Mouse (Mus musculus): Measurements from ENCODE around the gene Nxn. TPM values are rescaled to one million over a fixed set of nuclear protein-coding genes. Genes with fewer than 3 reads are reported as not detected.

Nxn gene
- polyA plus RNA-seq, 1 experiment from 2014 or later, result 23.2 TPM

- Histone ChIP-seq H3K36me3 (peaks cover 3% of the 10 kb centered on the region), H3K4me2 (no peak overlapping the region), H3K4me1 (peaks cover 68% of the 10 kb centered on the region), H3K4me3 (no peak overlapping the region), H3K27ac (replicated peaks) (no peak overlapping the region), H3K9me3 (no peaks in the 10 kb centered on the region), H3K27me3 (replicated peaks) (no peaks in the 10 kb centered on the region), H3K9ac (no peak overlapping the region)
- ATAC-seq (ENCODE audit: extremely low read depth, insufficient number of reproducible peaks, low FRiP score, low TSS enrichment), result no peak
- 52% methylated on average over 4 of the region's 4 CpGs for WGBS
These were observed 37.5 kb downstream of the Nxn start for GRCm38 (mm10) chr11:76361422-76361821.

- H3K27ac ChIP-seq (replicated peaks), result 0 out of 2 replicates have a peak overlapping the region, but pooled peaks have one; percentile 32
- WGBS, result 78% methylated on average over 6 of the region's 6 CpGs
- H3K9me3 ChIP-seq, result no peaks in the 10 kb centered on the region
- no peak overlapping the region for H3K4me3 ChIP-seq
- H3K36me3 ChIP-seq, result no peaks in the 10 kb centered on the region
- no peak overlapping the region for H3K9ac ChIP-seq
- no peaks in the 10 kb centered on the region for H3K27me3 ChIP-seq (replicated peaks)
- H3K4me2 ChIP-seq, result no peak overlapping the region
- H3K4me1 ChIP-seq, result peaks cover 77% of the 10 kb centered on the region
- no peak for ATAC-seq (ENCODE audit: extremely low read depth, insufficient number of reproducible peaks, low FRiP score, low TSS enrichment)
These were observed 38.7 kb downstream of the Nxn start for GRCm38 (mm10) chr11:76360255-76360654.

- H3K36me3 ChIP-seq, result no peaks in the 10 kb centered on the region; the same call in 1 of the 2 replicates
- no peak for ATAC-seq (ENCODE audit: extremely low read depth, insufficient number of reproducible peaks, low FRiP score, low TSS enrichment)
- H3K27me3 ChIP-seq (replicated peaks), result no peaks in the 10 kb centered on the region
- H3K4me3 ChIP-seq, result no peak overlapping the region
- H3K9ac ChIP-seq, result peak overlapping the region; percentile 44; the same call in 1 of the 2 replicates
- 56% methylated on average over 14 of the region's 14 CpGs for WGBS
- H3K9me3 ChIP-seq, result no peaks in the 10 kb centered on the region
- H3K4me2 ChIP-seq, result 0 out of 2 replicates have a peak overlapping the region, but pooled peaks have one; percentile 25
- peak overlapping the region; percentile 70 for H3K27ac ChIP-seq (replicated peaks)
- peaks cover 74% of the 10 kb centered on the region for H3K4me1 ChIP-seq
These were observed 40.2 kb downstream of the Nxn start for GRCm38 (mm10) chr11:76358628-76359320.

GRCm38 (mm10) chr11:76357464-76357863 lies 41.5 kb downstream of the Nxn start:
- no peak for ATAC-seq (ENCODE audit: extremely low read depth, insufficient number of reproducible peaks, low FRiP score, low TSS enrichment)
- H3K27me3 ChIP-seq (replicated peaks), result no peaks in the 10 kb centered on the region
- 47% methylated on average over 12 of the region's 12 CpGs for WGBS
- no peaks in the 10 kb centered on the region for H3K9me3 ChIP-seq
- H3K4me1 ChIP-seq, result peaks cover 71% of the 10 kb centered on the region
- H3K27ac ChIP-seq (replicated peaks), result peak overlapping the region; percentile 70; the same call in 1 of the 2 replicates
- no peak overlapping the region for H3K4me2 ChIP-seq
- H3K4me3 ChIP-seq, result no peak overlapping the region
- no peaks in the 10 kb centered on the region; the same call in 1 of the 2 replicates for H3K36me3 ChIP-seq
- no peak overlapping the region for H3K9ac ChIP-seq

- Histone ChIP-seq H3K27me3 (replicated peaks) (no peaks in the 10 kb centered on the region), H3K9ac (no peak overlapping the region), H3K4me2 (no peak overlapping the region), H3K9me3 (no peaks in the 10 kb centered on the region), H3K4me3 (no peak overlapping the region), H3K27ac (replicated peaks) (no peak overlapping the region), H3K4me1 (peaks cover 71% of the 10 kb centered on the region), H3K36me3 (no peaks in the 10 kb centered on the region; the same call in 1 of the 2 replicates)
- ATAC-seq (ENCODE audit: extremely low read depth, insufficient number of reproducible peaks, low FRiP score, low TSS enrichment), result no peak
- 83% methylated on average over 11 of the region's 11 CpGs for WGBS
These were observed 42.8 kb downstream of the Nxn start for GRCm38 (mm10) chr11:76356091-76356490.

GRCm38 (mm10) chr11:76355425-76355824 lies 43.5 kb downstream of the Nxn start:
- WGBS, result 40% methylated on average over 6 of the region's 6 CpGs
- H3K9me3 ChIP-seq, result no peaks in the 10 kb centered on the region
- H3K4me3 ChIP-seq, result no peak overlapping the region
- H3K36me3 ChIP-seq, result no peaks in the 10 kb centered on the region; the same call in 1 of the 2 replicates
- no peak overlapping the region for H3K4me2 ChIP-seq
- 0 out of 2 replicates have a peak overlapping the region, but pooled peaks have one; percentile 13 for H3K9ac ChIP-seq
- no peak for ATAC-seq (ENCODE audit: extremely low read depth, insufficient number of reproducible peaks, low FRiP score, low TSS enrichment)
- no peak overlapping the region for H3K27ac ChIP-seq (replicated peaks)
- peaks cover 75% of the 10 kb centered on the region for H3K4me1 ChIP-seq
- no peaks in the 10 kb centered on the region for H3K27me3 ChIP-seq (replicated peaks)

GRCm38 (mm10) chr11:76352861-76353558 lies 45.9 kb downstream of the Nxn start:
- WGBS, result 77% methylated on average over 16 of the region's 16 CpGs
- H3K4me1 ChIP-seq, result peaks cover 65% of the 10 kb centered on the region
- no peak overlapping the region for H3K9ac ChIP-seq
- H3K4me3 ChIP-seq, result no peak overlapping the region
- H3K4me2 ChIP-seq, result no peak overlapping the region
- H3K27ac ChIP-seq (replicated peaks), result 0 out of 2 replicates have a peak overlapping the region, but pooled peaks have one; percentile 20
- ATAC-seq (ENCODE audit: extremely low read depth, insufficient number of reproducible peaks, low FRiP score, low TSS enrichment), result no peak
- H3K9me3 ChIP-seq, result no peaks in the 10 kb centered on the region
- no peaks in the 10 kb centered on the region for H3K27me3 ChIP-seq (replicated peaks)
- no peaks in the 10 kb centered on the region; the same call in 1 of the 2 replicates for H3K36me3 ChIP-seq

GRCm38 (mm10) chr11:76351624-76352011 lies 47.3 kb downstream of the Nxn start:
- H3K9me3 ChIP-seq, result no peaks in the 10 kb centered on the region
- no peak for ATAC-seq (ENCODE audit: extremely low read depth, insufficient number of reproducible peaks, low FRiP score, low TSS enrichment)
- no peak overlapping the region; the same call in 1 of the 2 replicates for H3K9ac ChIP-seq
- 33% methylated on average over 3 of the region's 3 CpGs for WGBS
- peaks cover 56% of the 10 kb centered on the region for H3K4me1 ChIP-seq
- H3K4me3 ChIP-seq, result no peak overlapping the region
- H3K36me3 ChIP-seq, result no peaks in the 10 kb centered on the region; the same call in 1 of the 2 replicates
- no peaks in the 10 kb centered on the region for H3K27me3 ChIP-seq (replicated peaks)
- H3K27ac ChIP-seq (replicated peaks), result no peak overlapping the region
- no peak overlapping the region for H3K4me2 ChIP-seq

GRCm38 (mm10) chr11:76350931-76351623 lies 47.9 kb downstream of the Nxn start:
- Histone ChIP-seq H3K9me3 (no peaks in the 10 kb centered on the region), H3K27ac (replicated peaks) (no peak overlapping the region), H3K4me3 (no peak overlapping the region), H3K27me3 (replicated peaks) (no peaks in the 10 kb centered on the region), H3K4me2 (no peak overlapping the region), H3K4me1 (peaks cover 55% of the 10 kb centered on the region), H3K9ac (no peak overlapping the region), H3K36me3 (no peaks in the 10 kb centered on the region; the same call in 1 of the 2 replicates)
- no peak for ATAC-seq (ENCODE audit: extremely low read depth, insufficient number of reproducible peaks, low FRiP score, low TSS enrichment)
- WGBS, result 50% methylated on average over 10 of the region's 10 CpGs

- peaks cover 3% of the 10 kb centered on the region; the same call in 1 of the 2 replicates for H3K36me3 ChIP-seq
- H3K9me3 ChIP-seq, result no peaks in the 10 kb centered on the region
- no peak overlapping the region for H3K4me2 ChIP-seq
- no peak overlapping the region for H3K4me3 ChIP-seq
- H3K9ac ChIP-seq, result peak overlapping the region; percentile 25; the same call in 1 of the 2 replicates
- 57% methylated on average over 5 of the region's 5 CpGs for WGBS
- no peak for ATAC-seq (ENCODE audit: extremely low read depth, insufficient number of reproducible peaks, low FRiP score, low TSS enrichment)
- H3K27me3 ChIP-seq (replicated peaks), result no peaks in the 10 kb centered on the region
- H3K27ac ChIP-seq (replicated peaks), result 0 out of 2 replicates have a peak overlapping the region, but pooled peaks have one; percentile 20
- H3K4me1 ChIP-seq, result peaks cover 44% of the 10 kb centered on the region
These were observed 49.1 kb downstream of the Nxn start for GRCm38 (mm10) chr11:76349833-76350232.

GRCm38 (mm10) chr11:76347589-76347988 lies 51.4 kb downstream of the Nxn start:
- Histone ChIP-seq H3K4me3 (no peak overlapping the region), H3K9me3 (no peaks in the 10 kb centered on the region), H3K9ac (no peak overlapping the region), H3K36me3 (0 out of 2 replicates have a peak, but pooled peaks cover 4% of the 10 kb centered on the region), H3K4me2 (no peak overlapping the region), H3K27me3 (replicated peaks) (no peaks in the 10 kb centered on the region), H3K4me1 (peaks cover 48% of the 10 kb centered on the region), H3K27ac (replicated peaks) (no peak overlapping the region)
- no peak for ATAC-seq (ENCODE audit: extremely low read depth, insufficient number of reproducible peaks, low FRiP score, low TSS enrichment)
- WGBS, result 85% methylated on average over 4 of the region's 4 CpGs

All from heart, embryonic 13.5 days (tissue).